Mouse (Mus musculus): ENCODE measurements around the gene Itga6.

Itga6 gene

DNA sequence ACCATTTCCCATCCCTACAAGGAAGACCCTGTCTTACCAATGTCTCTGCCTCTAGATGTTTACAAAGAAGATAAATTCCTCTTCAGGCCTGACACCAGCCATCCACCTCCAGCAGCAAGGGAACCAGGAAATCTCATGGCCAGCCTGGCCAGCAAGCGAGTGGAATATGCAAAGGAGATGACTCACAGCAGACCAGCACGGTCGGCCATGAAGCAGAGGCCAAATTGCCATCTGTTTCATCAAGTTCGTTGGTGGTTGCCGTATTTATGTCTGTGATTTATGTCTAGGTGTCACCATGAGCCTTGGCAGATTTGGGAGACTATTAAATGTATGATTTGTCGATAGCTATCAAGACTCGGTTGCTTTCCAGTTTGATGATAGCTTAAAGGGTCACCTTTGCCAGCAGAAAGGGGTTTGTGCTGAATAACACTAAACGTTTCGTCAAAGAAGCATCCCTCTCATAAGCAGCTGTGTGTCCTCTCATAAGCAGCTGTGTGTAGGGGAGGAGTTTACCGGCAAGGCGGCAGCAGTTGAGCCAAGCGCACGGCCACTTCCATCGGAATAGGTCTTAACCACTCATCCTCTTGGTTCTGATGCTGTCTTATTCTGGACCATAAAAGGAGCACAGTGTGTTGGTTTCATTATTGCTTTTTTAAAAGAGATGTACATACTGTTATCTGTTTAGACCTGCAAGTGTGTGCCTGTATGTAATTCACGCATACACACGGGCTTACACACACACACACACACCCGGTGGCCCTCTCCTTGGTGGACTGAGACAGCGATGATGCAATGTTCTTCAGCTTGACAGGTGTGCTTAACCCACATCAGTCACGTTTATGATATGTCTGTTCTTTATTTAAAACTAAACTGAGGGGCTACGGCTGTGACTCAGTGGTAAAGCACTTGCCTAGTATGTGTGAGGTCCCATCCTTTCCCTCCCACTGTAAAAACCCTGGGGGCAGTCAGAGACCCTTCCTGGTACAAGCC, 14.5 kb upstream of the Itga6 start:
- in situ Hi-C loops (cut with MboI; ENCODE audit: unreplicated experiment in 2 of 2) = no loop called here

DNA sequence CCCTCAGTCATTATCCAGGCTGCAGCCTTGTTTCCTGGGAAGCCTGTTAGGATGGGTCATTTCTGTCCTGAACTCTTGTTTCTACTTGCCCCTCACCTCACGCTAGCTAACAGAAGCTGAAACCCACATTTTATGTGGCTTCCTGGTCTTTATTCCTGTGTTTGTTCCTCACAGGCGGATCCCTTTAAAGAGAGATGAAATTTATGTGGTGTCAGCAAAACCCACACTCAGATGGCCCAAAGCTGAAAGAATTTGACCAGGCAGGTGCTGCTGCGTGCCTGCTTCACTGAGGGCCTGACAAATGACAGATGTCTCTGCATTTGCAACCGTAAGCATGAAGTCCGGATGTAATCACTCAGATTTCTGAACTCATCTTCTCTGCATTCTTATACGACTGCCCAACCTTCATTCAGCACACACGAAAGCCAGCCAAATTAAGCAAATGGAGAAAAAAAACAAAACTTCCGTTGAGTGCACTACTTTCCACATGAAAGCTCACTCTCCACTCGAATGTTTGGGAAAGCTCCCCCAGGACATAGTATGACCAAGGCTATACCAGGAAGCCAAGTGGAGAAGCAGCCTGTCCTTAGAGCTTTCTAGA, 10.5 kb upstream of the Itga6 start:
- in situ Hi-C loops (cut with MboI; ENCODE audit: unreplicated experiment in 2 of 2) = no loop called here

DNA sequence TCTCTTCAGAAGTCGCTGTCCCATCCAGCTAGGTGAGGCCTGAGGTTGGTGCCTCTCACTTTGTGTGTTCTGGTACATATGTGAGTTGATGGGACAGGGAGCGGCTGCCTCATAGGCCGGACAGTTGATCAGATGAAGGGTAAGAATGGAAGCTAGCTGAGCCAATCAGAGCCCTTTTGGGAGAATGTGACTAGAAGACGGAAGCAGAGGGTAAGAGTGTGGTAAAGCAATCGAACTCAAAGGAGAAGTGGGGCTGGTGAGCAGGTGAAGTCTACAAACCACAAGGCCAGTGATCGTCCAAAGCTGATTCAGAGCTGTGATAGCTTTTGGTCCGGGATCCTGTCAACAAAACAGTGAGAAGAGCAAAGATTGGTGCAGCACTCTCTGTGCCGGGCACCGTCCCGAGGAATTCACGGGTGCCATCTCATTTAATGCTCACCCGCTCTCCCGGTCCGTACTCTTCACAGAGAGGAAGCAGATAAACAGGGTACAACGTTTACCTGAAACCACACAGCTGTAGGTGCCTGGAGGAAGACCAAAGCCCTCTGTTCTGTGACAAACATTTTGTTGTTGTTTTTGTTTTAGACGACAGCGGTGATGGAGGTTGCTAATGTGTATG, 9.8 kb upstream of the Itga6 start:
- in situ Hi-C loops (cut with MboI; ENCODE audit: unreplicated experiment in 2 of 2) = no loop called here

DNA sequence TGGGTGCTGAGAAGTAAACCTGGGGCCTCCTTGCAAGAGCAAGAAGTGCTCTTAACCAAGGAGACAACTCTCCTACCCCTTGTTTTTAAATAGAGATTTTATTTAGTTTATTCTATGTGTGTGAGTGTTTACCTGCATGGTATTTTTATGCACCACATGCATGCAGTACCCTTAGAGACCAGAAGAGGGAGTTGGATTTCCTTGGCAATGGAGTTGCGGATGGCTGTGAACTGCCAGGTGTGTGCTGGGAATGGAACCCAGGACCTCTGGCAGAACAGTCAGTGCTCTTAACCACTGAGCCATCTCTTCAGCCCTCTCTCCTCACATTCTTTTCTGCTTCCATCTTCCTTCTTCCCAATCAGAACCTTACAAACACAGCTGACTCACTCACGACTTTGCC, 9.2 kb upstream of the Itga6 start:
- in situ Hi-C loops (cut with MboI; ENCODE audit: unreplicated experiment in 2 of 2) = no loop called here

DNA sequence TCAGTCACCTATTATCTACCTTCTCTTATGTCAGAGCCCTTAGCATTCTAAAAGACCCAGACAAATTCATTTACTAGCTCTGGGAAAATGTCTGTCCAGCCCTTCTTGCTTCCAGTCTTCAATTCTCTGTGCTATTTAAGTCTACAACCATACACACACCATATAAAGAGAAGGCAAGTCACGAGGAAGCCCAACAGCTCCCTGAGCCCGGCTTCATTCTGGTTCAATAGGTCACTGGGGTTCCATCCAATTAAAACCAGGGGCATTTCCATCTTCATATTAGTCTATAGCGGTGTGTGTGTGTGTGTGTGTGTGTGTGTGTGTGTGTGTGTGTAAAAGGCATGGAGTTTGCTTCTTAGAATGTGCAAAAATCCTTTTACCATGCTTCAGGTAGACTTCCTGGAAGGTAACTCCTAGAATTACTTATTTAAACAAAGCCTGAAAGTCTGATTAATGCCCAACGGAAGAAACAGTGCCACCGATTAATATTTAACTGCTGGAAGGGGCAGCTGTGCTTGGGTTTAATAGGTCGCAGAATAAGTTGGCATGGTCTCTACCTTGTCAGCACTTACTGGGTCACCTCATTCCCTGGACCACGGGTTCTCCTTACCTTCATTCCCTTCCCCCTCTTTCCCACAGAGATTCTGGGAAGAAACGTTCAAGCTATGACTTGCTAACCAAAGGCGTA, 6.1 kb upstream of the Itga6 start:
- in situ Hi-C loops (cut with MboI; ENCODE audit: unreplicated experiment in 2 of 2) = no loop called here

DNA sequence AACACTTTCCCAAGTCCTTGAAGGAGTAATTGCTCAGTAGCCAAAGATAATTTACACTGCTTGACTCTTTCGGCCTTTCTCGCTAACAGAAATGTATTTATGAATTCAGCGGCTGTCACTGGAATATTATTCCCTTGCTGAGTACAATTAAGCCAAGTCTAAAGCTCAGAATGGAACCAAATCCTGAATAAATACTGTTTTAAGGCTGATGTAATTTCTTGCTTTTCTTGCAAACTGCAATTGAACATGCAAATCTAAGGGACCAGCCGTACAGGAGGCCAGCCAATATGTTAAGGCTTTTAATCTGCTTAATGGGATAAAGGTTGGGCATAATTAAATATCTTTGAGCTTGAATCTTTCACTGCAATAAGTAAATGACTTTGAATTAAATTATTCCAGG, 2.9 kb upstream of the Itga6 start:
- in situ Hi-C loops (cut with MboI; ENCODE audit: unreplicated experiment in 2 of 2) = no loop called here

DNA sequence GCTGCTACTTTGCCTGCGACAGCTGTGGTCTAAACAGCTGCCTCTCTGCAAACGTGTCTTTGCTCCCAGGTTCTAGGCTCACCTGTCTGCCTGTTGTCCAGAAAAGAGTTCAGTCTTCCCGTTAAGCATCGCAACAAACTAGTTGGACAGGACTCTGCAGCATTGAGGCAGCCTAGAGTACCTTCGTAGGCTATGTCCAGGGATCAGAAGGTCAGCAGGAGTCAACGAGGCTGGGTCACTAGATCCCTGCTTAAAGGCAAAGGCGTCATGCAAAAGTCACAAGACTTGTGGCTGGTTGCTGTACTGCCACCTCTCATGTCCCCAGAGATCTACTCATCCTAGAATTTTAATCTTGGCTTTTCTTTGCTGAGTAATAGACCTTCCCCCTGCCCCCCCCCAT, 2.0 kb upstream of the Itga6 start:
- in situ Hi-C loops (cut with MboI; ENCODE audit: unreplicated experiment in 2 of 2) = no loop called here

DNA sequence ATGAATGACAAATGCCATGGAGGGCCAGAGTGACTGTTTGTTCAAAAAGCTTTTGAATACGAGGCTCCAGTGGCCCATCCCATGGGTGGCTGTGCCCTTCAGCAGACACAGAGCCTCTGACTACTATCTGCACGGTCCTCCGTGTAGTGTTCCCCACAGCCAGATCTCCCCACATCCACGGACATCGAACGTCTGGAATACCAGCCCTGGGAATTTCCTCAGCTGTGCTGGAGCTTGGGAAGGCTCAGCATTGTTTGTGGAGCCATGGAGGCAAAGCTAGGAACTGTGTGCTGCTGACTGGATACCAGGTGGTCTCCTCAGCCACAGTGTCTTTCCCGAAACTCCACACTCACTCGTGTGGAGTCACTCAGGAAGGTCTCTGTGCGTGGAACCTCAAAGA, 1.1 kb upstream of the Itga6 start:
- in situ Hi-C loops (cut with MboI; ENCODE audit: unreplicated experiment in 2 of 2) = no loop called here

DNA sequence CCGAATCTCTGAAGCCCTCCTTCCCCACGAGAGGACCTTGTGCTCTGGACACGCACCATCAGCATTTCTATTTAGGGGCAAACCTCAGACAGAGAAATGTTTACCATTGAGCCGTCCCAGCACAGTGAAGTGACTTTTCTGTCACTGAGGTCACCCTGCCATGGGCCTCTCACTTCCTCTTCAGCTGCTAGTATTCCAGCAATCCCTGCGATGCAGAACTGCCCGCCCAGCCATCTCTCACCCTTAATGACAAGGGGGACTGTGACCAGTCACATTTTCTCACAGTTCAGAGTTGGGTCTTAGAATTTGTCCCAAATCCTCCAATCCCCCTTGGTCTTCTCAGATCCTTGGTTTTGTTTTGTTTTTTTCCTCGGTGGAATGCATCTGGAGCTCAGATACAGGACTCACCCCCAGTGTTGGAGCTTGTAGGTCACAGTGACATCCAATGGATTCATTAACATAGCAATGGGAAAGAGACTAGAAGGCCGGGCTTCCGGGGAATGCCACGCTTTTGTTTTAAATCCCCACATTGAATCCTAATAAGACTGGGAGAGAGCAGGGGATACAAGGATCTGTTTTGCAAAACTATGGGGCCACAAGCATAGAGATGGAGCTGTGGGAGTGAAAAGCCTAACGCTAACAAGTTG, 432 bp upstream of the Itga6 start:
- in situ Hi-C loops (cut with MboI; ENCODE audit: unreplicated experiment in 2 of 2) = no loop called here

DNA sequence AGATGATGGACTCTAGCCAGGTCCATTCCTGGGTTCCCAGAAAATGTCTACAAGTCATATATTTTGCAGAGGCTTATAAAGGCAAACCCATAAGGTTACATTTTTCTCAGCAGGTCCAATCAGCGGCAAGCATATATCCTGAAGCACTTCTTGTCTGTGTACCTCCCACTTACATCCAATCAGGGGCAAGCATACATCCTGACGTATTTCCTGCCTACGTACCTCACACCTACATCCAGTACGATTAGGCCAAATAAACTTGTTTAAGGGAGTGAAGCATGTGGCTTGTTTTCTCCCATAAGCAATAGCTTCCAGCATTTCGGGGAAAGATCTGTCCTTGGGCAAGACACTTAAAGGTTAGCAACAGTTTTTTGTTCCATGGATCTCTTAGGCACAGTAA, 3.0 kb downstream of the Itga6 start:
- in situ Hi-C loops (cut with MboI; ENCODE audit: unreplicated experiment in 2 of 2) = no loop called here

DNA sequence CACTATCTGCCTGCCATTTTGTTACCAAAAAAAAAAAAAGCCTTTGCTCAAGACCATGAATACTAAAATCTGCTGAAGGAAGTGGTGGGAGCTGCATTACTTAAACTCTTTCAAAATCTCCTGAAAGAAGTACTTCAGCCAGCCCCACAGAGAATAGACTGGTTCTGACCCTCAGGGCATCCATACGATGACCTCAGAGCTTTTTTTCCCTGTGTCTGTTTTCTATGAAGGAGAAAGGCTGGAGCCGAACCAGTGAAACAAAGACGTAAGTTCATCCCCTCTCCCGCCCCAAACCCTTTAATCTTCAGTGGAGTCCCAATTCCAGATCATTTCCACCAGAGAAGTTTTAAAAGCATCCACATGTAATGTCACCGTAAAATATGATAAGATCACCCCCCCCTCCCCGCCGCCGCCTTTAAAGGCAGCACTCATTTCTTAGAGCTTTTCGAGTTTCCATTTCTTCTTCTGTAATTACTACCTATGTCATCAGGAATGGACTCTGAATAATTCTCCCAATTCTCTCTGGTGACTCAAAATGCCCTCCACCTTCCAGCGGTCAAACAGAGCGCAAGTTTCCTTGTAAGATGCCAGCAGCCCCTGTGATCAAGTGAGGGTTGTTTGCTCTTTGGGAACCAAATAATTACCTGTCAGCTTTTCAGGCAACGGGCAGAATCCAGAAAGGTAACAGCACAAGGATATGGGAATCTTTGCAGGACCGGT, 4.1 kb downstream of the Itga6 start:
- in situ Hi-C loops (cut with MboI; ENCODE audit: unreplicated experiment in 2 of 2) = no loop called here

DNA sequence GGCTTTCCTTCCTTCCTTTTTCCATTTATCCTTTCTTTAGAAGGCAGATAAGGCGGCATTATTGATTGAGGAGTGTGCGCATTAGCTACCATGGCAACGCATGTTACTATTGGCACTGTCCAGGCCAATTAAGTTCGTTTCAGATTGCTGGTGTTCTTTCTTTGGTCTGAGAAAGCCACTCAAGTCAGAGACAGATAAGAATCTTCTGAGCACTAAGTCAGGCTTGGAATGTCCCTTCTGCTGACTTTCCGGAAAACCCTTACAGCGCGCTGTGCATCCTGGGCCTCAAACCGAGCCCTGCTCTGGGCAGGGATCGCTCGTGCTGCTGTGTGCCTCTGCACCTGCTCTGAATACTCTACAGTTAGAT, 4.7 kb downstream of the Itga6 start:
- in situ Hi-C loops (cut with MboI; ENCODE audit: unreplicated experiment in 2 of 2) = no loop called here

DNA sequence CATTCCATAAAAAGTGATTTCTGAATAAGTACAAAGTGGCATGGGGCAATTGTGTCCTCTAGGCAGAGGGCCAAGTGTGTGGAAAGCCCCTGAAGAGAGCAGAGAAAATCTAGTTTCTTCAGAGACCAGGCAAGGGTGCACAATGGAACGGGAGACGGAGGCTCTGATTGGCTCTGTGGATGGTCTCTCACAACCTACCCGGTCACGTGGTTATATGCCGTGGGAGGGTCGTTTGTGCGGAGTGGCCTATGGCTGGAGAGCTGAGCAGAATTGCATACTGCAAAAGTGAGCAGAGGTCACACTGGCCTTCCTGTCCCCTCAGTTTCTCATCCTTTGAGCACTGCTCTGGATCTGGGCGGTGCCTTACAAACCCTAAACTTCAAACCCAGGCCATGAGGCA, 5.9 kb downstream of the Itga6 start:
- in situ Hi-C loops (cut with MboI; ENCODE audit: unreplicated experiment in 2 of 2) = no loop called here

DNA sequence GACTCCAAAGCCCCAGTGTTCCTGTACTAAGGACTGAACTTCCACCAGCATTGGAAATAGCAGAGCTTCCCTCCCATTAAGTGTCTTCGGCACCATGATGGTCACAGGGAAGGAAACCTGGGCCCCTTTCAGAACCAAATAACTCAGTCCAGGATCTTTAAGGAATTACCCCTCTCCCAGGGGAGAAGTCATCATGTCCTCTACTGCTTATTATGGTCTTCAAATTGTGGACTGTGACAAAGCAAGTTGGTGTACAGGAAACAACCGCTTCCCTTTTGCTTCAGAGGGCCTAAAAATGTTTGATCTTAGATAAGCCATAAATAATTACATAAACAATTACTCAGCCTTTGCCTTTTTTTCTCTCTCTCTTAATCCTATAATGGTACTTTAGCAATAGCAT, 6.4 kb downstream of the Itga6 start:
- in situ Hi-C loops (cut with MboI; ENCODE audit: unreplicated experiment in 2 of 2) = no loop called here

DNA sequence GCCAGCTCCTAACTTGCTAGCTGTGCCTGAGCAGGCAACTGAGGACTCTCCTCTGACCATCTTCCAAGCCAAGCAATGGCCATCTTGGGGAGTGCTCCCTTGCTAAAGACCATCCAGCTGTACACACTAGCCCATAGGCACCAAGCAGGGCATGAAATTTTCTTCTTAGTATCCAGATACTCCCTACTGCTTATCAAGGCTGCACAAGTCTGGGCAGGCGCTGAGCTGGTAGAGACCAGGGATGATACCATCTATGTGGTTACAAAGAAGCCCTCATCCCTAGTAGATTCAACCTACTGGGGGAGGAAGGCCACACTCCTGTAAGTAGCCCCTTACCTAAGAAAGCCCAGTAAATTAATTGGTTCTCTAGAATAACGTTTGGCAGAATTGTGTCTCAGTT, 7.0 kb downstream of the Itga6 start:
- in situ Hi-C loops (cut with MboI; ENCODE audit: unreplicated experiment in 2 of 2) = no loop called here

DNA sequence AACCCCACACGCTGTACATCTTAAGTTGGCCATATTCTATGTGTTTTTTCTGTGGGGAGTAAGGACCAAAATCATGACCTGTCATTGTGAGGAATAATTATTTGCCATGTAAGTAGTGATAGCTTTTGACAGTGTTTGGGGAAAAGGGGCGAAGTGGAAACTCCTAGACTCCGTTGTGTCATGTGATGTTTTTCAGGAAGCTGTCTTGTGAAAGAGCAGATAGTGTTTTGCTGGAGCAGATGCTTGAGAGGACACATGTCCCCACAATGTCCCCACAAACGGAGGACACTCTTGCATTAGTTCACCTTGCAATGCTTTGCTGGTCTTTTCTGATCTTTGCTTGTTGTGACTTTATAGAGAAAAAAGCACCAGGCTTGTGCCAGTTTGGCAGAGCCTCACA, 7.7 kb downstream of the Itga6 start:
- in situ Hi-C loops (cut with MboI; ENCODE audit: unreplicated experiment in 2 of 2) = no loop called here

DNA sequence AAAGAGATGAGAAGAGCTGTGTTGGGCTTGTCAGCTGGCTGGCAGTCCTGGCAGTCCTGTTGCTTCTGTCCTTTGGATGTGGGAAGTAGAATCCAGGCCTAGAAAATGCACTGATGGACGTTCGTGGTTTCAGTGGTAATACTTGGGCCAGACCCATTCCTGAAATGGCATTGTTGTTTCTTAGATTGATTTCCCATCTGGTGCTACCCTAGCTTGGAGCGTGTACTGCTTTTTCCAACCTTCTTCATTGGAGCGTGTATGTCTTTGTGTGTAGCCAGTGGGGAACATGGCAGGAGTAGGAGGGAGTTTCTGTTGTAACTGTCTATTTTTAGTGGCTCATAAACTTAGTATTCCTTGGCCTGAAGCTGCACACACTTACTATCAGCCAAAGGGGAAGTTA, 10.3 kb downstream of the Itga6 start:
- in situ Hi-C loops (cut with MboI; ENCODE audit: unreplicated experiment in 2 of 2) = no loop called here

DNA sequence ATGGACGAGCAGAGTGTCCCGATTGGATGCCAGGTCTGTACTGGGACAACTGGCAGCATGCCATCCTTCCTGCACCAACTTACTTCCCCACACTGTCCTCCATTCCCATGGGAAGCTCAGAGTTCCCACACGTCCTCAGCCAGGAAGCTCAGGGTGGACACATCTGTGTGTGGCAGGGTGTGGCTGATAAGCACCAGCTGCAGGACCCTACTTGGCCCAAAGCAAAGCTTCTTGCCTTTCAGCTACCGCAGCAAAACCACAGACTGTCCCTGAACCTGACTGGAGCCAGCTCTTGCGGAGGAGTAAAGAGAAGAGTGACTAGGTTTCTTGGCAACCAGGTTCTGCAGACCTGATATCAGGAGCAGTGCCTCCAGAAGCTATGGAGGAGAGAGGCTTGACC, 11.7 kb downstream of the Itga6 start:
- in situ Hi-C loops (cut with MboI; ENCODE audit: unreplicated experiment in 2 of 2) = no loop called here

DNA sequence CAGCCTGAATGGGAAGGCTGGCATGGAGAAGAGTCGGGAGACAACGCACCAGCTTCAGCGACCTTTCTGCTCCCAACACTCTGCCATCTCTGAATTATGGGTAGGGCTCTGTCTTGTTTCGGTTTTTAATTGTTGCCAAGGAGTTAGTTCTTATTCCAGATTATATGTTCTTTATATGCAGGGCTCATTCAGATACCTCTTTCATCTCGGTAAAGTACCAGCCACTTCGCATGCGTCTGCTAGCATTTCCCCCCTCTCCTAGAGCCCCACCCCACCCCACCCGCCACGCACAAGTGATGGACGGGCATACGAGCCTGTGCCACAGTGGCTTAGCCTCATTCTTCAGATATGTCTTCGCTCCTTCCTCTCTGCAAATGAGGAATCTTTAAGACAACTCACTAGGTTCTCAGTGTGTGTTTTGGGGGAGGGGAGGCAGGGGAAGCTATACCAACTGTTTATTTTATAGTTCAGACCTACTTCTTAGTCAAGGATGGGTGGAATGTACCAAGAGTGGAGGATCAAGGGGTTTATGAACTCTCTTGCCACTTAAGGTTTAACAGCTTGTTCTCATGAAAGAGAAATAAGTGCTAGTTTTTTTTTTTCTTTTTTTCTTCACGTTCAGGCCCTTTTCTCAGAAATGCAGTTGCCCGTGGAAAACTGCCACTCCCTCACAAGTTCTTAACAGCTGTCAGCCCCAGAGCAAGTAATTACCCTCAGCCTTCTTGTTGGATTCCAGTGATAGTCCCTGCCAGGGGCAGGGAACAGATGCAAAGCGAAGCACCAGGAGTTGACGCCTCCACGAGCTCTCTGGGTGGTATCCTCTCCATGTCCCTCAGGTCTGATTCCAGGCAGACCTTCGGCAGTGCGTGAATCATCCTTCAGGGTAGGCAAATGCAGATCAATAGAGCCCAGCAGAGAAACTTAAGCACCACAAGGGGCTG, 13.4 kb downstream of the Itga6 start:
- in situ Hi-C loops (cut with MboI; ENCODE audit: unreplicated experiment in 2 of 2) = no loop called here
